Mouse (Mus musculus) lung, embryonic 14.5 days (tissue): ENCODE data around the gene Cggbp1. TPM values are rescaled to one million over a fixed set of nuclear protein-coding genes. Genes with fewer than 3 reads are reported as not detected.

ENCODE experiments used
- ATAC-seq: fragments of 200-750 bp; cut with Nextera tagmentation; 2 replicates; pipeline ENCODE4 v1.8.0; 2017; ENCODE audit warnings: mild to moderate bottlenecking, moderate TSS enrichment, moderate library complexity; ENCODE audit not compliant: insufficient read depth
- DNase-seq: peaks from one replicate; pipeline ENCODE4 v3.0.0-alpha.2; 2015
- H3K27ac ChIP-seq: fragments of 300-500 bp; sonication (generic); 2 replicates; pipeline ENCODE4 v1.5.1; 2014; ENCODE audit warnings: low read depth, mild to moderate bottlenecking, moderate library complexity
- H3K27me3 ChIP-seq: fragments of 300-500 bp; sonication (generic); 2 replicates; pipeline ENCODE4 v1.6.1; 2014; ENCODE audit warnings: low read length, control low read depth; ENCODE audit not compliant: insufficient read depth
- H3K36me3 ChIP-seq: fragments of 300-500 bp; sonication (generic); 2 replicates; pipeline ENCODE4 v1.6.1; 2014; ENCODE audit warnings: control low read depth; ENCODE audit not compliant: insufficient read depth
- H3K4me1 ChIP-seq: fragments of 300-500 bp; sonication (generic); 2 replicates; pipeline ENCODE4 v1.6.1; 2014; ENCODE audit warnings: antibody characterized with exemption, control low read depth; ENCODE audit not compliant: insufficient read depth
- H3K4me2 ChIP-seq: fragments of 300-500 bp; sonication (generic); 2 replicates; pipeline ENCODE4 v1.6.1; 2014; ENCODE audit warnings: mild to moderate bottlenecking
- H3K4me3 ChIP-seq: fragments of 300-500 bp; sonication (generic); 2 replicates; pipeline ENCODE4 v1.5.1; 2014; ENCODE audit warnings: low read depth, low read length
- H3K9ac ChIP-seq: fragments of 300-500 bp; sonication (generic); 2 replicates; pipeline ENCODE4 v1.6.1; 2014
- H3K9me3 ChIP-seq: fragments of 300-500 bp; sonication (generic); 2 replicates; pipeline ENCODE4 v1.6.1; 2016; ENCODE audit warnings: low read depth, low read length, control low read depth
- CTCF ChIP-seq: IDR thresholded peaks from 2 replicates; pipeline ENCODE4 v1.5.1; 2016; ENCODE audit warnings: antibody characterized with exemption, low read depth
- WGBS: fragments of 180-500 bp; shearing (Covaris S2); extraction: QIAGEN DNeasy Blood & Tissue Kit; methylation state at CpG from one replicate; pipeline ENCODE4 v1.1.7; 2014; 5-methylcytosine and 5-hydroxymethylcytosine counted together
- polyA plus RNA-seq: library from polyadenylated mRNA; unstranded; fragments of >200 nt; fragmentation: Nextera tagmentation; extraction: Ambion mirVana; gene quantifications from 2 replicates; pipeline ENCODE4 v1.2.1, GENCODE M21; 2014

Gene Cggbp1
- polyA plus RNA-seq: 114 TPM in 2 replicates

DNA sequence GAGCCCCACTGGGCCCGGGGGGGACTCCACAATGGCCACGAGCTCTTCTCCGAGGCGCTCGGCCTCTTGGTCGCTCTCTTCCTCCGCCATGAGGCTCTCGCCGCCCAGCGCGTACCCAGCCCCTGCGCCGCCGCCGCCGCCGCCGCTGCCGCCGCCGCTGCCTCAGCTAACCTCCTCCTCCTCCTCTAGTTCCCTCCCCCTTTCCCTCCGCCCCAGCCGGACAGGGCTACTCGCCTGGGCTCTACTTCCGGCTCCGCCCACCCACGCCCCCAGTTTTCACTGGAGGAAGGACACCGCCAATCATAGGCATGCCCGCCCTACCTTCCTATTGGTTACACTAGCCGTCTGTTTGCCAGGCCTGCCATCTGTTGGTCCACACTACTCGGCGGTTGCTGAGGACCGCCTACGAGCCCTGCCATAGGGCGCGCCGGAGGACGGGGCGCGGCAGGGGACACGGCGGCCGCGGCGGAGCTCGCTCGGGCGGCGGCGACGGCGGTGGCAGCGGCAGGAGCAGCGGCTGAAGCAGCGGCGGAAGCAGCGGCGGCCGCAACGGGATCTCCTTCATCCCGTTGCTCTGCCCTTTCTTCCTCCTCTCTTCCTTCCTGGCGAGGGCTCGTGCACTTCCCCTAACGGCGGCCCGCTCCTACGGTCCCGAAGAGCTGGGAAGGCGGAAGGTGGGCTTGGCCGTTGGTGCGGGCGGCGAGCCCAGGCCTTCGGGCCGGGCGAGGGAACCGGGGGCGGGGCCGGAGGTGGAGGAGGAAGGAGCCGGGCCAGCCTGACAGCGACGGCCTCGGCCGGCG is at the start of gene Cggbp1, which contains the start of gene Zfp654:
Gene Cggbp1, plus strand, starts transcription at position 434 of the 800 bp plus-strand sequence.
Gene Zfp654, minus strand, starts transcription at position 90 of the 800 bp plus-strand sequence.
- TF ChIP-seq CTCF: no peak
- peak within 1 kb of the TSS; percentile 88 for H3K4me2 ChIP-seq
- H3K36me3 ChIP-seq: peaks cover 26% of the 10 kb centered on the region
- ATAC-seq: peak; percentile 100
- peak within 1 kb of the TSS; percentile 97 for H3K27ac ChIP-seq
- 0 out of 2 replicates have a peak, but pooled peaks cover 2% of the 10 kb centered on the region for H3K4me1 ChIP-seq
- H3K9me3 ChIP-seq: no peaks in the 10 kb centered on the region
- peak within 1 kb of the TSS; percentile 95 for H3K9ac ChIP-seq
- WGBS: under 1% methylated on average over 71 of the region's 85 CpGs
- peak; percentile 99 for DNase-seq
- peak within 1 kb of the TSS; percentile 94 for H3K4me3 ChIP-seq
- H3K27me3 ChIP-seq: no peaks in the 10 kb centered on the region

GRCm38 (mm10) chr16:64803041-64803440 is 48.8 kb upstream of the Cggbp1 start:
- TF ChIP-seq CTCF: no peak
- H3K27me3 ChIP-seq: no peaks in the 10 kb centered on the region
- no peaks in the 10 kb centered on the region for H3K9me3 ChIP-seq
- DNase-seq (peak; percentile 7), ATAC-seq (no peak)
- no peak overlapping the region for H3K9ac ChIP-seq
- no peak overlapping the region for H3K4me3 ChIP-seq
- no peak overlapping the region for H3K4me2 ChIP-seq
- WGBS: 76% methylated on average over 3 of the region's 3 CpGs
- H3K36me3 ChIP-seq: peaks cover 8% of the 10 kb centered on the region; the same call in 1 of the 2 replicates
- no peak overlapping the region for H3K27ac ChIP-seq
- no peaks in the 10 kb centered on the region for H3K4me1 ChIP-seq

DNA sequence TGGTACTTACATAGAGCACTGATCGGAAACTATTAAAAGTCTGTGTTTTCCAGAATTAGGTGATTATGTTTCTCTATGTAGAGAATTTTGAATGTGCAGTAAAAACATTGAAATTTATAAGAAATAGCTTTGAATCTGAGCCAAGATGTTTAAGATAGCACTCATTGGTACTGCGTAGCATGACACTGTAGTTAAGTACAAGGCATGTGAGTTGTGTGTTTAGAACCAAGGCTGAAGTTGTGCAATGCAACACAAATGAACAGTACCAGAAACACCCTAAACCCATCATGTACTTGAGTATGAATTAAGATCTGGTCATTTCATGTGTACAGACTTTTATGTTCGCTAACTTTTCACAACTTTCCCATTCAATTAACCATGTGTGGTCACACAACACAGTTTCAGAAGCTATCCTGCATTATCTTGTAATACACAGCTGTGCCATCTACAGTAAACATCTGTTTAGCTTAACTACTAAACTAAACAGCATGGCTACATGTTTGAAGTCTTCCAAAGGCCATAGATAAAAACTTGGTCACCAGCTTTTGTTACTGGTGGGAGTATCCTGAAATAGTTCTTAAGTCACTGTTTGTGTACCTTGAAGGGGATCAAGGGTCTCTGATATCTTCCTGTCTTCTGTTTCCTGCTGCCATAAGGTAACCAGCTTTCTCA is 34.6 kb upstream of the Cggbp1 start:
- DNase-seq (no peak), ATAC-seq (no peak)
- Histone ChIP-seq H3K4me1 (no peaks in the 10 kb centered on the region), H3K36me3 (peaks cover 16% of the 10 kb centered on the region), H3K4me3 (no peak overlapping the region), H3K4me2 (no peak overlapping the region), H3K27ac (no peak overlapping the region), H3K27me3 (no peaks in the 10 kb centered on the region), H3K9me3 (no peaks in the 10 kb centered on the region), H3K9ac (no peak overlapping the region)
- WGBS: 91% methylated on average over 3 of the region's 3 CpGs
- no peak for TF ChIP-seq CTCF

GRCm38 (mm10) chr16:64823890-64824289 is 27.9 kb upstream of the Cggbp1 start:
- Histone ChIP-seq H3K36me3 (no peaks in the 10 kb centered on the region), H3K4me2 (no peak overlapping the region), H3K27ac (no peak overlapping the region), H3K4me3 (no peak overlapping the region), H3K9me3 (no peaks in the 10 kb centered on the region), H3K9ac (no peak overlapping the region), H3K27me3 (no peaks in the 10 kb centered on the region), H3K4me1 (no peaks in the 10 kb centered on the region)
- ATAC-seq: no peak
- 77% methylated on average over 1 of the region's 1 CpGs for WGBS
- no peak for DNase-seq
- TF ChIP-seq CTCF: no peak

DNA sequence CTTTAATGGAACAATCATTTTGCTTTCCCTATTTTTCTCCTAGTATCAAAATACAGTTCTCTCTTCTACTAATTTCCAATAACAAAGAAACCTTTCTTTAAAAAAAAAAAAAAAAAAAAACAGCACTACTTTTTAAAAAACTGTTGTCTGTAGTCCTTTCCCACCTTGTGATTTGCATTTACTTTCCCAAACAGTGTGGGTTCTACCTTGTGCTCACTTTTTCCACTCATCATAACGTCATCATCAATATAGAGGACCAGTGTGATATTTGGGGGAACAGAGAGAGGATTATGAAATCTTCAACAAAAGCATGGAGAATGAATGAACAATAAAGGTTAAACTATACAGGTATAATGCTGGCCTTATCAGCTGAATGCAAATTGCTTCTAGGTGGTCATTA is 27.3 kb upstream of the Cggbp1 start:
- Histone ChIP-seq H3K9me3 (no peaks in the 10 kb centered on the region), H3K36me3 (no peaks in the 10 kb centered on the region), H3K27me3 (no peaks in the 10 kb centered on the region), H3K4me2 (no peak overlapping the region), H3K4me1 (no peaks in the 10 kb centered on the region), H3K27ac (no peak overlapping the region), H3K9ac (no peak overlapping the region), H3K4me3 (no peak overlapping the region)
- ATAC-seq: no peak
- WGBS: 93% methylated on average over 1 of the region's 1 CpGs
- no peak for DNase-seq
- no peak for TF ChIP-seq CTCF

DNA sequence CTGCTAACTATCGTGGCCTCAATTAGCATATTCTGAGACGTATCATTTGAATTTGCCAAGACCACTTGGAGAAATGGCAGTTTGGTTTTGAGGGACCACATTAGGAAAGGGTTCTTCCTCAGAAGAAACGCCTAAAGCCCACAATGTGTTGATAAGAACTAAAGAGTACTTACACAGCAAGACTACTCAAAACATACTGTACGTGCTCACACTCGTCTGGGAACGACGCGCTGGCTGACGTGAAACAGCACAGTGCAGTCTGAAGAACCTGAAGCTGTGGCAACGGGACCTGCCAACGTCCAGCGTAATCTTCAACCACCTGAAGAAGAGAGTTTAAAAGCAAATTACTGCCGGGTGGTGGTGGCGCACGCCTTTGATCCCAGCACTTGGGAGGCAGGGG is 21.5 kb upstream of the Cggbp1 start:
- H3K27me3 ChIP-seq: no peaks in the 10 kb centered on the region
- WGBS: 75% methylated on average over 15 of the region's 15 CpGs
- no peak overlapping the region for H3K9ac ChIP-seq

DNA sequence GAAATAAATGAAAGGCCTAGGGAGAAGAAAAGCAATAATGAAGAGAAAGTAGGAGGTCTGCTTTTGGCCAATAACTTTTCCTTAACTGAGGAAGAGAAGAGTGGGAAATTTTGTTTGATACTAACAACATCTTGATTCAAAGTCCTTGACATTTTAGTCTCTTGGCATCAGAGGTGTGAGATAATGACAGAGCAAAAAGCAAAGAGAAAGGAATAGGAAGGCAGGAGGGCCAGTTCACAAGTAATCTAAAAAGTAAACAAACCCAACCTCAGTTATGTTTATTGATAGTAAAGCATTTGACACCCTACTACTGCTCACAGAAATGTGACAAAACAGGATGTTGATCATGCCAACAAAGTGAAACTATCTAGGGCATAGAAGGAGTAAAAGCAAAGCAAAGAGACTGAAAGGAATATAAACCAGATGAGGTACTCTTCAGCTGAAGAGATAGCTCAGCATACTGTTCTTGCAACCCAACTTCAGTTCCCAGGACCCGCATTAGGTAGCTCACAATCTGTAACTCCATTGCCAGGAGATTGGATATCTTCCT is 15.7 kb upstream of the Cggbp1 start:
- no peak for DNase-seq
- no peak for TF ChIP-seq CTCF
- WGBS: 67% methylated on average over 1 of the region's 1 CpGs

More for the DNA sequence above, 21.5 kb upstream of the Cggbp1 start:
- no peak overlapping the region for H3K27ac ChIP-seq
- H3K4me1 ChIP-seq: no peaks in the 10 kb centered on the region
- H3K9me3 ChIP-seq: no peaks in the 10 kb centered on the region
- DNase-seq: no peak
- 0 out of 2 replicates have a peak, but pooled peaks cover 3% of the 10 kb centered on the region for H3K36me3 ChIP-seq
- no peak for ATAC-seq
- no peak overlapping the region for H3K4me3 ChIP-seq
- no peak overlapping the region for H3K4me2 ChIP-seq
- TF ChIP-seq CTCF: no peak

More for the DNA sequence above, 15.7 kb upstream of the Cggbp1 start:
- Histone ChIP-seq H3K27ac (no peak overlapping the region), H3K4me2 (no peak overlapping the region), H3K4me1 (no peaks in the 10 kb centered on the region), H3K4me3 (no peak overlapping the region), H3K36me3 (no peaks in the 10 kb centered on the region), H3K27me3 (no peaks in the 10 kb centered on the region), H3K9me3 (no peaks in the 10 kb centered on the region), H3K9ac (no peak overlapping the region)
- ATAC-seq: no peak
